Mouse (Mus musculus) lung, embryonic 16.5 days (tissue): ENCODE data around the gene Olfr187. TPM values are rescaled to one million over a fixed set of nuclear protein-coding genes. Genes with fewer than 3 reads are reported as not detected.

ENCODE experiments used
- ATAC-seq: fragments of 200-750 bp; cut with Nextera tagmentation; 2 replicates; pipeline ENCODE4 v1.8.0; 2017; ENCODE audit warnings: low read depth, mild to moderate bottlenecking, moderate library complexity
- H3K27ac ChIP-seq: fragments of 300-500 bp; sonication (generic); 2 replicates; pipeline ENCODE4 v1.5.1; 2014; ENCODE audit warnings: mild to moderate bottlenecking, control low read depth, low read length
- H3K27me3 ChIP-seq: fragments of 300-500 bp; sonication (generic); 2 replicates; pipeline ENCODE4 v1.6.1; 2014; ENCODE audit warnings: low read depth, low read length, mixed read lengths; ENCODE audit not compliant: control insufficient read depth, insufficient read depth
- H3K36me3 ChIP-seq: fragments of 300-500 bp; sonication (generic); 2 replicates; pipeline ENCODE4 v1.6.1; 2014; ENCODE audit warnings: low read length; ENCODE audit not compliant: control insufficient read depth, insufficient read depth
- H3K4me1 ChIP-seq: fragments of 300-500 bp; sonication (generic); replicated peaks from 2 replicates; pipeline ENCODE4 v1.6.1; 2014; ENCODE audit warnings: low read length, mixed read lengths; ENCODE audit not compliant: control insufficient read depth, insufficient read depth
- H3K4me2 ChIP-seq: fragments of 300-500 bp; sonication (generic); 2 replicates; pipeline ENCODE4 v1.6.1; 2014; ENCODE audit warnings: low read depth, low read length, control low read depth
- H3K4me3 ChIP-seq: fragments of 300-500 bp; sonication (generic); 2 replicates; pipeline ENCODE4 v1.5.1; 2014; ENCODE audit warnings: mild to moderate bottlenecking, low read length, control low read depth
- H3K9ac ChIP-seq: fragments of 300-500 bp; sonication (generic); 2 replicates; pipeline ENCODE4 v1.6.1; 2014; ENCODE audit warnings: low read length, control low read depth
- H3K9me3 ChIP-seq: fragments of 300-500 bp; sonication (generic); 2 replicates; pipeline ENCODE4 v1.6.1; 2016; ENCODE audit warnings: low read length; ENCODE audit not compliant: control insufficient read depth
- WGBS: fragments of 180-500 bp; shearing (Covaris S2); extraction: QIAGEN DNeasy Blood & Tissue Kit; methylation state at CpG from one replicate; pipeline ENCODE4 v1.1.7; 2014; 5-methylcytosine and 5-hydroxymethylcytosine counted together
- polyA plus RNA-seq: library from polyadenylated mRNA; unstranded; fragments of >200 nt; fragmentation: Nextera tagmentation; extraction: Ambion mirVana; gene quantifications from 2 replicates; pipeline ENCODE4 v1.2.1, GENCODE M21; 2015

The Olfr187 gene
- polyA plus RNA-seq, 1 experiment from 2014 or later: not detected

DNA sequence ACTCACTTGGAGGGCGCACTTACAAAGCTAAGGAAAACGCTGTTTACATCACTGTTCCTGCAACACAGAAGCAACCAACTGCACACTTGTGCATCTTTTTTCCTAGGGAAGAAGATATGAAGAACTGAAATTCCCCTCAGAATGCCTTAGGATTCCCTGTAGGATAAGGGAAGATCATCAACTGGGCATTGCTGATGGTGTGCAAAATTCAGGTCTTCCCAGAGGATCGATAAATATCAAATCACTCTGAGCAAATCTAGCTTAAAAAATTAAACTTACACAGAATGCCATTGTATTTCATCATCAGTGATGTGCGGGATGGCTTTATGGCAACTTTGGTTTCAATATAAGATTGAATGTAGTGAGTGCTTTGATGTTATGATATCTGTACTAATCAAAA lies 9.4 kb downstream of the Olfr187 start, which contains the start of gene Olfr186:
Gene Olfr186, minus strand, starts transcription at position 101 of the 400 bp plus-strand sequence.
- no peaks in the 10 kb centered on the region for H3K36me3 ChIP-seq
- no peak within 1 kb of the TSS for H3K4me2 ChIP-seq
- 80% methylated on average over 4 of the region's 4 CpGs for WGBS

DNA sequence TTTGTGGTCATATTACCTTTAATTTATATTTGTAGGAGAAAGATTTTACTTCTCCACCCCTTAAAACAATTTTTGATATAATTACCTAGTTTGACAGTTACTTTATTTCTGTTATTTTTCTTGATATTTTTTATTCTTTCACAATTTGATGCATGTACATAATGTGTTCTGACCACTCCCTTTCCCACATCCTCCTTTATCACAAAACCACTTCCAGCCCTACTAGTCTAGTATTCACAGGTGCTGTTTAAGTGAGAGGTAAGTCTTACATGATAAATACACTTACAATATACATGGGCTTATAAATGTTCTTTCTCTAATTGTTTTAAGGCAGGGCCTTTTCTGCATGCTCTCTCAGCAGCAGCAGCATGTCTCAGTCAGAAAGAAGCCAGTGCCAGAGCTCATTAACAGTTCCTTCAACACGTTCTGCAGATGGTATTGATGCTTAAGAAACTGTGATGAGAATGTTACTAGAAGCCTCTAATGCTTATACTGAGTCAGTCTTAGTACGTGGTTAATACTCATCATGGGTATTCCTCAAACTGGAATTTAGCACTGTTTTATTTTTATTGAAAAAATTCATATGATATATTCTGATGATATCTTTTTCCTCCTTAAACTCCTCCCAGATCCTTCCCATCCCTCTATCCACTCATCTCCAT lies 26.1 kb downstream of the Olfr187 start:
- no peak overlapping the region for H3K9ac ChIP-seq
- peaks cover 2% of the 10 kb centered on the region; the same call in 1 of the 2 replicates for H3K9me3 ChIP-seq
- no peak overlapping the region for H3K4me3 ChIP-seq
- WGBS: 49% methylated on average over 2 of the region's 2 CpGs
- H3K36me3 ChIP-seq: no peaks in the 10 kb centered on the region
- no peak for ATAC-seq
- H3K4me2 ChIP-seq: no peak overlapping the region
- no peak overlapping the region for H3K27ac ChIP-seq
- H3K27me3 ChIP-seq: no peaks in the 10 kb centered on the region
- H3K4me1 ChIP-seq: no peaks in the 10 kb centered on the region

More for the DNA sequence above, 9.4 kb downstream of the Olfr187 start, which contains the start of gene Olfr186:
- Histone ChIP-seq H3K9ac (no peak within 1 kb of the TSS), H3K27ac (no peak within 1 kb of the TSS), H3K4me3 (no peak within 1 kb of the TSS), H3K4me1 (no peaks in the 10 kb centered on the region), H3K9me3 (no peaks in the 10 kb centered on the region), H3K27me3 (no peaks in the 10 kb centered on the region)
- ATAC-seq: no peak

DNA sequence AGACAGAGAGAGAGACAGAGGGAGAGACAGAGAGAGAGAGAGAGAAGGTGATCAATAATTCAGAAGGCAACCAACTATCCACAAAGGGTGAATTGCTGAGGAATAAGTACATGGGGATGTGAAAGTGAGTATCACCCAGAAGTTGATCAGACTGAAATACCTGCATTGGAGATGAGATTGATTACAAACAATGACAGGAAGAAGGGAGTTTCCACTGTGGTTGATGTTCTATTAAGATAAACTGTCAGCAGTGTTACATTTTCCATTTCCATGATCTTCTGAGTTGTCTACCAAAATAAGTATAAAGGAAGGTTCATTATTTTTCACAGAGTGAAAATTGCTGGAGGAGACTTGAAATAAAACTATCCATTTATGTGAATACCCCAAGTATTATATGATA lies 32.4 kb downstream of the Olfr187 start:
- Histone ChIP-seq H3K4me3 (no peak overlapping the region), H3K27ac (no peak overlapping the region), H3K9me3 (no peaks in the 10 kb centered on the region), H3K36me3 (no peaks in the 10 kb centered on the region), H3K9ac (no peak overlapping the region), H3K27me3 (no peaks in the 10 kb centered on the region), H3K4me2 (no peak overlapping the region), H3K4me1 (no peaks in the 10 kb centered on the region)
- no peak for ATAC-seq

DNA sequence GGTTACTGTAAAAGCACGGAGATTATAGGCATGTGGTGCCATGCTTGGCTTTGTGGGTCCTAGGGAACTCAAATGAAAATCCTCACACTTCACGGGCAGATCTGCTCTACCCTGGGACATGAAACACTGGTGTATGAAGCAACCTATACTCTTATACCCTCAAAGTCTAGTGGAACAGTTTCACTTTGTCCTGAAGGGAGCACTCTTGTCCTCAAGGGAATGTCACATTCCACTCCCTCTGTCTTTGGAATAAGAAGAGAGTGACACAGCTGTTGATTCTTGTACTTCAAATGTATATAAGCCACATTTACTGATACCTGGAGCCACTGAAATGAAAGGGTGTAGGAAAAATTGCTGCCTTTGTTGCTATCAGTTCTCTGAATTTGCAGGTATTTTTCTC lies 44.5 kb downstream of the Olfr187 start, which contains the start of gene Olfr183:
Gene Olfr183, plus strand, starts transcription at position 301 of the 400 bp plus-strand sequence.
- 71% methylated on average over 2 of the region's 2 CpGs for WGBS
- no peak within 1 kb of the TSS for H3K4me3 ChIP-seq
- H3K4me2 ChIP-seq: no peak within 1 kb of the TSS
- ATAC-seq: no peak
- H3K27ac ChIP-seq: no peak within 1 kb of the TSS
- no peak within 1 kb of the TSS for H3K9ac ChIP-seq
- no peaks in the 10 kb centered on the region for H3K4me1 ChIP-seq
- no peaks in the 10 kb centered on the region for H3K27me3 ChIP-seq
- no peaks in the 10 kb centered on the region for H3K9me3 ChIP-seq
- H3K36me3 ChIP-seq: no peaks in the 10 kb centered on the region

Other genes starting within 250 kb of the Olfr187 start
- gene Olfr173, start 239.5 kb downstream of the Olfr187 start, polyA plus RNA-seq: not detected in 2 replicates
- gene Olfr175-ps1, start 213.0 kb downstream of the Olfr187 start, polyA plus RNA-seq: not detected in 2 replicates
- not detected in 2 replicates for gene Olfr177, start 165.0 kb downstream of the Olfr187 start, polyA plus RNA-seq
- gene Olfr178, start 147.7 kb downstream of the Olfr187 start, polyA plus RNA-seq: not detected in 2 replicates
- gene Olfr181, start 111.0 kb downstream of the Olfr187 start, polyA plus RNA-seq: not detected in 2 replicates
- gene Olfr180, start 110.4 kb downstream of the Olfr187 start, polyA plus RNA-seq: not detected in 2 replicates
- gene Olfr183, start 44.4 kb downstream of the Olfr187 start, polyA plus RNA-seq: not detected in 2 replicates
- gene Olfr186, start 9.5 kb downstream of the Olfr187 start, polyA plus RNA-seq: not detected in 2 replicates
- gene Olfr190, start 38.2 kb upstream of the Olfr187 start, polyA plus RNA-seq: not detected in 2 replicates
- gene Olfr191, start 50.1 kb upstream of the Olfr187 start, polyA plus RNA-seq: not detected in 2 replicates
- gene Olfr193, start 72.1 kb upstream of the Olfr187 start, polyA plus RNA-seq: not detected in 2 replicates
- not detected in 2 replicates for gene Olfr194, start 81.3 kb upstream of the Olfr187 start, polyA plus RNA-seq
- not detected in 2 replicates for gene Olfr195, start 107.3 kb upstream of the Olfr187 start, polyA plus RNA-seq
- gene Olfr196, start 130.7 kb upstream of the Olfr187 start, polyA plus RNA-seq: not detected in 2 replicates
- not detected in 2 replicates for gene Olfr198, start 163.8 kb upstream of the Olfr187 start, polyA plus RNA-seq
- not detected in 2 replicates for gene Olfr199, start 180.0 kb upstream of the Olfr187 start, polyA plus RNA-seq
- not detected in 2 replicates for gene Olfr201, start 232.9 kb upstream of the Olfr187 start, polyA plus RNA-seq
- not detected in 2 replicates for gene Olfr202, start 247.0 kb upstream of the Olfr187 start, polyA plus RNA-seq